19 mouse cellular contexts compared by ENCODE assay signal in the genomic region with DNA sequence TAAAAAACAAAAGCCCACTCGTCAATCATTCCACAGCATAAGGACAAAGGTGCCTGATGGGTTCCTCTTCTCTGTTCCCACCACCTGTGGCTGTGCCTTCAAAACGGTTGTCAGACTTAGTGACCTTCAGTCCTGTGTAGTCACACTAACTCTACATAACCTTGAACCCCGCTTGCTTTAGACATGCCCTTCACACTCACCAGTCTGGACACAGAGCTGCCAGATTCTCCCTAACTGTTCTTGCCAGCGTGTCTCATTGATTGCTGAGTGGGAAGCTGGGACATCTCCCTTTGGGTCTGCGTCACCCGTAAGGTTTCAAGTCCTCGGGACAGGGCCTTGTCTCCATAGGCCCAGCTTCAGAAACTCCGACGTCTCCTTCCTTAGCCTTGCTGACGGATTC.
"Had no signal": no experiment of that assay in that cellular context is flagged by ENCODE, and none has a peak within 500 bp of the region (broad histone marks: within the 10 kb centered on the region; RNA-seq: fewer than 3 reads in every experiment).

No protein-coding gene starts in this region.

- H3K4me1 ChIP-seq: midbrain, embryonic 12.5 days; neural tube, embryonic 13.5 days had no signal

- H3K9me3 ChIP-seq: limb, embryonic 12.5 days; limb, embryonic 15.5 days; midbrain, embryonic 12.5 days; neural tube, embryonic 13.5 days had no signal

- ATAC-seq: midbrain, embryonic 16.5 days had no signal

- H3K27ac ChIP-seq: limb, embryonic 15.5 days; midbrain, embryonic 12.5 days; neural tube, embryonic 13.5 days; stomach, postnatal 0 days had no signal

- DNase-seq: kidney, adult 18-20 months; kidney, adult 9 months; kidney, postnatal 14 days; kidney, postnatal 4 days; left cerebral cortex, postnatal 4 days; lung, adult 2 months; lung, postnatal 14 days; lung, postnatal 4 days; retina, postnatal 1 day; thymus, adult 2 months; thymus, postnatal 14 days; thymus, postnatal 4 days had no signal

- H3K4me3 ChIP-seq: limb, embryonic 12.5 days; limb, embryonic 15.5 days; midbrain, embryonic 12.5 days; myocyte; neural tube, embryonic 13.5 days had no signal

- H3K27me3 ChIP-seq: limb, embryonic 12.5 days; limb, embryonic 15.5 days; midbrain, embryonic 12.5 days; neural tube, embryonic 13.5 days had no signal

- H3K4me2 ChIP-seq: limb, embryonic 12.5 days; limb, embryonic 15.5 days; midbrain, embryonic 12.5 days; neural tube, embryonic 13.5 days had no signal

- H3K9ac ChIP-seq: limb, embryonic 12.5 days; limb, embryonic 15.5 days; midbrain, embryonic 12.5 days; neural tube, embryonic 13.5 days had no signal
